In the genomic region with DNA sequence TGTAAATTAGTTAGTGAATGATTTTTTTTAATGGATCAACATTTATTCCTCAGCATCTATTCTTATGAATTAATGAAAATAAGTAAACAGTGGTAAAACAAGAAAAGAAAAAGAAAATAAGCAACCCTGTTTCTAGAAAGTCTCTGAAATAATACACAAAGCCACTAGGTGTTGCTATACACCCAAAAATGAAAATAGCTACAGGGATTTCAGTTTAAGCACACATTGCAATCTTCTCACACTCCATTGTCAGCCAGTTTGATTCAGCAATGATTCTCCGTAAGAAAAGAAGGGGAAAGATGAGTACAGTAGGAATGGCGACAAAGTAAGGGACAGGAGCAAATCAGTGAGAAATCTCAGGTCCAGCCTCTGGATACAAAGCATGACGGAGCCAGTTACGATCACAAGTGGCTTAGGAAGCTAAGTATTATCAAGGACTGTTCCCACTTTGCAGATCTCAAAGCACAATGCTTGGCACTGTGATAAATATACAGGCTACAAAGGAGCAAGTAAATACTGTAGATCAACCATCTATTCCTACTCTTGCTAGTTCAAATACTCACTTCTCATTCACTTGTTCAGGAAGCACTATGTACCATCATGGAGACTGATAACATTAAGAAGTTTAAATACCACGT, we compare ENCODE assay signal across 9 mouse cellular contexts.
DNase-seq lines count a peak whose midpoint lies in the region; ATAC-seq and TF ChIP-seq lines count a peak whose summit lies in the region.
"Had no signal": no experiment of that assay in that cellular context is flagged by ENCODE, and none has a peak within 500 bp of the region (broad histone marks: within the 10 kb centered on the region; RNA-seq: fewer than 3 reads in every experiment).

No protein-coding gene starts in this region.

- H3K36me3 ChIP-seq in E14TG2a.4 (ENCODE audit: insufficient read depth, low read length) = no peaks in the 10 kb centered on the region
- H3K36me3 ChIP-seq in hindbrain, postnatal 0 days (ENCODE audit: insufficient read depth, low read length) = no peaks in the 10 kb centered on the region
- peaks cover 7% of the 10 kb centered on the region; the same call in 1 of the 2 replicates for H3K36me3 ChIP-seq in kidney, embryonic 15.5 days
- H3K36me3 ChIP-seq: lung, embryonic 15.5 days had no signal

- ATAC-seq in hindbrain, postnatal 0 days = peak; percentile 40; the same call in 1 of the 2 replicates
- ATAC-seq in kidney, embryonic 15.5 days (replicated peaks; ENCODE audit: low FRiP score) = no peak
- ATAC-seq in monocyte, adult 5-6 weeks (replicated peaks; ENCODE audit: insufficient number of reproducible peaks, low FRiP score, low TSS enrichment, poor library complexity, severe bottlenecking) = no peak

- H3K27ac ChIP-seq in hindbrain, postnatal 0 days = no peak overlapping the region
- H3K27ac ChIP-seq in kidney, embryonic 15.5 days = no peak overlapping the region
- H3K27ac ChIP-seq: lung, embryonic 15.5 days had no signal

- no peak overlapping the region for H3K9ac ChIP-seq in hindbrain, postnatal 0 days (replicated peaks; ENCODE audit: low read length)
- H3K9ac ChIP-seq in kidney, embryonic 15.5 days = no peak overlapping the region
- H3K9ac ChIP-seq: lung, embryonic 15.5 days had no signal

- peak; percentile 14 for DNase-seq in kidney, postnatal 14 days
- DNase-seq in kidney, postnatal 10 days = no peak
- DNase-seq in adipocyte (ENCODE audit: low spot score) = peak; percentile 73
- DNase-seq in hindbrain, postnatal 0 days (ENCODE audit: low spot score) = peak; percentile 72
- no peak for DNase-seq in urinary bladder, postnatal 10 days (ENCODE audit: low spot score)

- H3K4me2 ChIP-seq in hindbrain, postnatal 0 days (ENCODE audit: low read depth, low read length) = no peak overlapping the region
- no peak overlapping the region for H3K4me2 ChIP-seq in kidney, embryonic 15.5 days
- H3K4me2 ChIP-seq: lung, embryonic 15.5 days had no signal

- H3K4me1 ChIP-seq in E14TG2a.4 (replicated peaks; ENCODE audit: low read depth, low read length) = no peaks in the 10 kb centered on the region
- no peaks in the 10 kb centered on the region for H3K4me1 ChIP-seq in hindbrain, postnatal 0 days (ENCODE audit: insufficient read depth, low read length)
- H3K4me1 ChIP-seq in kidney, embryonic 15.5 days = no peaks in the 10 kb centered on the region
- H3K4me1 ChIP-seq: lung, embryonic 15.5 days had no signal

- 67% methylated on average over 5 of the region's 5 CpGs for WGBS in hindbrain, postnatal 0 days
- 78% methylated on average over 5 of the region's 5 CpGs for WGBS in kidney, embryonic 15.5 days

- TF ChIP-seq CTCF in E14TG2a.4 (conservative IDR thresholded peaks at IDR 0.05; ENCODE audit: low read length) = peak; percentile 38
- TF ChIP-seq CTCF in hindbrain, postnatal 0 days (IDR thresholded peaks at IDR 0.05; ENCODE audit: low read depth) = peak; percentile 72

- H3K27me3 ChIP-seq in E14TG2a.4 (ENCODE audit: insufficient read depth, low read length) = no peaks in the 10 kb centered on the region
- no peaks in the 10 kb centered on the region for H3K27me3 ChIP-seq in hindbrain, postnatal 0 days (ENCODE audit: insufficient read depth, low read length)
- no peaks in the 10 kb centered on the region for H3K27me3 ChIP-seq in kidney, embryonic 15.5 days
- H3K27me3 ChIP-seq: lung, embryonic 15.5 days had no signal

- H3K9me3 ChIP-seq in E14TG2a.4 (ENCODE audit: low read length) = no peaks in the 10 kb centered on the region
- no peaks in the 10 kb centered on the region for H3K9me3 ChIP-seq in hindbrain, postnatal 0 days (ENCODE audit: low read length)
- no peaks in the 10 kb centered on the region for H3K9me3 ChIP-seq in kidney, embryonic 15.5 days (replicated peaks)
- H3K9me3 ChIP-seq: lung, embryonic 15.5 days had no signal

- H3K4me3 ChIP-seq in E14TG2a.4 (replicated peaks; ENCODE audit: low read length) = no peak overlapping the region
- H3K4me3 ChIP-seq in hindbrain, postnatal 0 days (ENCODE audit: low read length) = no peak overlapping the region
- no peak overlapping the region for H3K4me3 ChIP-seq in kidney, embryonic 15.5 days (replicated peaks)
- H3K4me3 ChIP-seq: lung, embryonic 15.5 days had no signal

Comparison
In these comparisons a context has a peak if more than half of its experiments do, and no peak if none do; other contexts are left out.
1. DNase-seq: peak in kidney, postnatal 14 days (single experiment), adipocyte (single experiment) and hindbrain, postnatal 0 days (single experiment); none in kidney, postnatal 10 days (single experiment) and urinary bladder, postnatal 10 days (single experiment).